Mouse (Mus musculus) limb, embryonic 10.5 days (tissue): ENCODE results near the gene Sbf2. TPM values are rescaled to one million over a fixed set of nuclear protein-coding genes. Genes with fewer than 3 reads are reported as not detected.

Experiments
- DNase-seq: peaks from one replicate; pipeline ENCODE4 v3.0.0-alpha.2; 2017; ENCODE audit warnings: low spot score
- H3K27ac ChIP-seq: fragments of 300-500 bp; sonication (generic); 2 replicates; pipeline ENCODE4 v1.5.1; 2016; ENCODE audit warnings: mild to moderate bottlenecking
- H3K27me3 ChIP-seq: fragments of 300-500 bp; sonication (generic); 2 replicates; pipeline ENCODE4 v1.6.1; 2016; ENCODE audit warnings: low read depth, mild to moderate bottlenecking; ENCODE audit not compliant: poor library complexity, severe bottlenecking
- H3K36me3 ChIP-seq: fragments of 300-500 bp; sonication (generic); 2 replicates; pipeline ENCODE4 v1.6.1; 2016; ENCODE audit warnings: mild to moderate bottlenecking, moderate library complexity
- H3K4me1 ChIP-seq: fragments of 300-500 bp; sonication (generic); 2 replicates; pipeline ENCODE4 v1.6.1; 2016
- H3K4me3 ChIP-seq: fragments of 300-500 bp; sonication (generic); 2 replicates; pipeline ENCODE4 v1.5.1; 2016; ENCODE audit warnings: mild to moderate bottlenecking, moderate library complexity
- H3K9me3 ChIP-seq: fragments of 300-500 bp; sonication (generic); replicated peaks from 2 replicates; pipeline ENCODE4 v1.6.1; 2016; ENCODE audit warnings: mild to moderate bottlenecking
- WGBS: fragments of 180-500 bp; shearing (Covaris S2); methylation state at CpG from one replicate; pipeline ENCODE4 v1.1.7; 2016; 5-methylcytosine and 5-hydroxymethylcytosine counted together
- polyA plus RNA-seq: library from polyadenylated mRNA; unstranded; fragments of >200 nt; fragmentation: Nextera tagmentation; extraction: Ambion mirVana; gene quantifications from 2 replicates; pipeline ENCODE4 v1.2.1, GENCODE M21; 2016

Gene Sbf2
- polyA plus RNA-seq, 1 experiment from 2014 or later = 28.7 TPM

GRCm38 (mm10) chr7:110525090-110525775 lies 89.5 kb downstream of the Sbf2 start:
- no peaks in the 10 kb centered on the region for H3K27me3 ChIP-seq
- 80% methylated on average over 1 of the region's 1 CpGs for WGBS
- no peaks in the 10 kb centered on the region for H3K36me3 ChIP-seq
- no peaks in the 10 kb centered on the region for H3K9me3 ChIP-seq
- DNase-seq = no peak
- no peak overlapping the region for H3K4me3 ChIP-seq
- no peak overlapping the region for H3K27ac ChIP-seq
- peaks cover 31% of the 10 kb centered on the region for H3K4me1 ChIP-seq

GRCm38 (mm10) chr7:110516241-110517220 lies 98.2 kb downstream of the Sbf2 start:
- no peaks in the 10 kb centered on the region for H3K9me3 ChIP-seq
- no peaks in the 10 kb centered on the region for H3K27me3 ChIP-seq
- 94% methylated on average over 2 of the region's 2 CpGs for WGBS
- H3K4me3 ChIP-seq = no peak overlapping the region
- no peaks in the 10 kb centered on the region for H3K4me1 ChIP-seq
- DNase-seq = no peak
- H3K27ac ChIP-seq = no peak overlapping the region
- no peaks in the 10 kb centered on the region for H3K36me3 ChIP-seq

GRCm38 (mm10) chr7:110514131-110514530 lies 100.6 kb downstream of the Sbf2 start:
- no peak overlapping the region for H3K27ac ChIP-seq
- DNase-seq = no peak
- no peaks in the 10 kb centered on the region for H3K27me3 ChIP-seq
- no peak overlapping the region for H3K4me3 ChIP-seq
- H3K4me1 ChIP-seq = no peaks in the 10 kb centered on the region
- no peaks in the 10 kb centered on the region for H3K9me3 ChIP-seq
- no peaks in the 10 kb centered on the region for H3K36me3 ChIP-seq

DNA sequence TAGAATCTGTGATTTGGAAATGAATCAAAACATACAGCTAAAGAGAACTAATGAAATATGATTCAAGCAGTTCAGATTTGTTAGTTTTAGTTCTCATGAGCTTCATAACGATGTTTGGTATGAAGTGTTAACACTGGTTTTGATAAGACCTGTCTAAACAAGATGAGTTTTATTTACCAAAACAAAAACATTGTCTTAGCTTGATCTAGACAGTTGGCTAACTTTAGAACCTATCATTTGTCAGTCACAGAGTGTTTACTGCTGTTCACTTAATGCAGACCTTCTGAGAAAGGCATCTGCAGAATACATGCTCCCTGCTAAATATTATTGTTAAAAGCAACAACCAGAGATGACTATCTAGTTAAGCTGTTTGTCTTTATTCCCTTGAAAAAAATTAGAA lies 116.1 kb downstream of the Sbf2 start:
- H3K9me3 ChIP-seq = no peaks in the 10 kb centered on the region
- no peaks in the 10 kb centered on the region for H3K4me1 ChIP-seq
- H3K4me3 ChIP-seq = no peak overlapping the region
- no peak overlapping the region for H3K27ac ChIP-seq
- H3K36me3 ChIP-seq = no peaks in the 10 kb centered on the region
- H3K27me3 ChIP-seq = no peaks in the 10 kb centered on the region
- DNase-seq = no peak
- WGBS = 93% methylated on average over 1 of the region's 1 CpGs

- WGBS = 95% methylated on average over 5 of the region's 5 CpGs
Measured at GRCm38 (mm10) chr7:110491038-110491437, 123.7 kb downstream of the Sbf2 start.

GRCm38 (mm10) chr7:110485051-110485450 lies 129.7 kb downstream of the Sbf2 start:
- no peak for DNase-seq
- Histone ChIP-seq H3K27ac (no peak overlapping the region), H3K4me1 (no peaks in the 10 kb centered on the region), H3K9me3 (no peaks in the 10 kb centered on the region), H3K27me3 (no peaks in the 10 kb centered on the region), H3K36me3 (peaks cover 5% of the 10 kb centered on the region), H3K4me3 (no peak overlapping the region)
- 96% methylated on average over 5 of the region's 5 CpGs for WGBS

More at GRCm38 (mm10) chr7:110491038-110491437, 123.7 kb downstream of the Sbf2 start:
- Histone ChIP-seq H3K4me3 (no peak overlapping the region), H3K27me3 (no peaks in the 10 kb centered on the region), H3K4me1 (no peaks in the 10 kb centered on the region), H3K36me3 (no peaks in the 10 kb centered on the region), H3K27ac (no peak overlapping the region), H3K9me3 (no peaks in the 10 kb centered on the region)
- DNase-seq = no peak

DNA sequence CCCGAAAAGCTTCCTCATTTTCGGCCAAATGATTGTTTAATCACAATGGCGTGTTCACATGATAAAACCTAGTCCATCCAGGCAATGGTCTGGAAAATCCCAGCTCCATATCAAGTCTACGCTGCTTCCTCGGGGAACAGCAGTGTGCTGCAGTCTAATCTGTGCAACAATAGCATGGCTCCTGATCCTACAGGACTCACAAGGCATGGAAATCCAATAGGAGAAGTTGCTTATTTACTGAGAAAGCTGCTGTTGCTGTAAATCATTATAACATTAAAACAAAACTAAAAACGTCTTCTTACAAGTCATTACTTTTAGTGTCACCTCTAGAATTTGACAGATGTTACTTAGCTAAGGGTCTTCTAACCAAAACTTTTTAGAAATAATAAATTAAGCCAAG lies 143.7 kb downstream of the Sbf2 start:
- Histone ChIP-seq H3K27ac (no peak overlapping the region), H3K4me1 (0 out of 2 replicates have a peak, but pooled peaks cover 7% of the 10 kb centered on the region), H3K4me3 (no peak overlapping the region), H3K27me3 (no peaks in the 10 kb centered on the region), H3K36me3 (no peaks in the 10 kb centered on the region), H3K9me3 (no peaks in the 10 kb centered on the region)
- 82% methylated on average over 6 of the region's 6 CpGs for WGBS
- no peak for DNase-seq

GRCm38 (mm10) chr7:110463471-110463870 lies 151.3 kb downstream of the Sbf2 start:
- H3K36me3 ChIP-seq = no peaks in the 10 kb centered on the region
- no peak for DNase-seq
- WGBS = 89% methylated on average over 5 of the region's 5 CpGs

DNA sequence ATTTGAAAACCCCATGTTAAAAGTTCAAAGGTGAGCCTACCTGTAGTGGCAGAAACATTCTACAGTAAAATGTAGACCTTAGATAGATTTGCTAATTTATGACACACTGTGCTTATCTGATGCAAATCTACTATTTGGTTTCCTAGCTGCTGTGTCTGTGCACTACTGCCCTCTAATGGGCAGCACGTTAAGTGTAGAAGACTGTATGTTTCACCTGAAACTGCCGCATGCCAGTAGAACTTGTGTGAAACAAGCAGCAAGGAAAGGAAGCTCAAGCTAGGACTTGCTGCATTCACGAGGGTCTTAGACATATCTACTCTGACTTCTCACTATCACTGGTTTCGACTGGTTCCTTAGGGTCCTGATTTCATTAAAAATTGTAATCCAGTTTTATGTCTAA lies 182.4 kb downstream of the Sbf2 start:
- DNase-seq = peak; percentile 31
- Histone ChIP-seq H3K9me3 (no peaks in the 10 kb centered on the region), H3K36me3 (peaks cover 8% of the 10 kb centered on the region), H3K27ac (no peak overlapping the region), H3K4me1 (no peaks in the 10 kb centered on the region), H3K4me3 (no peak overlapping the region), H3K27me3 (no peaks in the 10 kb centered on the region)
- 25% methylated on average over 4 of the region's 4 CpGs for WGBS

More at GRCm38 (mm10) chr7:110463471-110463870, 151.3 kb downstream of the Sbf2 start:
- no peaks in the 10 kb centered on the region for H3K9me3 ChIP-seq
- no peak overlapping the region for H3K27ac ChIP-seq
- no peaks in the 10 kb centered on the region for H3K4me1 ChIP-seq
- H3K27me3 ChIP-seq = no peaks in the 10 kb centered on the region
- no peak overlapping the region for H3K4me3 ChIP-seq

DNA sequence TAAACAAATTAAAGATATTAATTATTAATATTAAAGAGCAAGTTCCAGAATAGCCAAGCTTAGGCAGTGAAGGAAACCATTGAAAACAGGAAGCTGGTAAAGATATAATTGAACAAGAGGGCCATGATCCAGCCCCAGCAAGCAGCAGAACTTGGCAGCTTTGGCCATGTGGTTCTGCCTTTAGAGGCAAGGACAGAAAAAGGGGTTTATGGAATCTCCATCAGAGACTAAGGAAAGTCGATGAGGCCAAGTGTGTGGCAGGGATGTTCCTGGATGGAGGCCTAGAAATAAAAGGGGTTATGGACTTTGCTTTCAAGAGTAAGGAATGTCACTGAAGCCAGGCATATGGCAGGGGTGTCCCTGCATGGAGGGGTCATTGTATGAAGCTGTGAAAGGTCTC lies 198.4 kb downstream of the Sbf2 start:
- Histone ChIP-seq H3K9me3 (no peaks in the 10 kb centered on the region), H3K36me3 (peaks cover 24% of the 10 kb centered on the region), H3K4me3 (no peak overlapping the region), H3K27ac (no peak overlapping the region), H3K27me3 (no peaks in the 10 kb centered on the region), H3K4me1 (no peaks in the 10 kb centered on the region)
- no peak for DNase-seq
- WGBS = 77% methylated on average over 1 of the region's 1 CpGs

GRCm38 (mm10) chr7:110414276-110414675 lies 200.4 kb downstream of the Sbf2 start:
- no peaks in the 10 kb centered on the region for H3K4me1 ChIP-seq
- no peaks in the 10 kb centered on the region for H3K9me3 ChIP-seq
- no peak for DNase-seq
- H3K27me3 ChIP-seq = no peaks in the 10 kb centered on the region
- H3K36me3 ChIP-seq = peaks cover 24% of the 10 kb centered on the region
- no peak overlapping the region for H3K27ac ChIP-seq
- no peak overlapping the region for H3K4me3 ChIP-seq
- 91% methylated on average over 5 of the region's 5 CpGs for WGBS

DNA sequence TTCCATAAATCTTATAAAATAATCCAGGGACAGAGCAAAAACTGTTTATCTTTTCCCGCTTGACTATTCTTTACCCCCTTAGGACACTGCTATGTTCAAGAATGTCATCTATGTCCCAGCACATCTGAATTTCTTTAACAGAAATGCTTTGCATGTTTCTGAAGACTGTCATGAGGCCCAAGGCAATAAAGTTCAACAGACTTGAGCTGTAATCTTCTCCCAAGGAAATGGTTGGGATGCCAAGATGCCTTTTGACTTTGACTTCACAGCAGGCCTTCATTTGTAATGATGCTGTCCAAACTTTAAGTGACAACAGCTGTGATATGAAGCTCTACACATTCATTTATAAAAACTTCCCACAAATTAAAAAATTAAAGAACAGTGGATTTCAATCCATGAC lies 212.6 kb downstream of the Sbf2 start:
- no peak for DNase-seq
- WGBS = 86% methylated on average over 1 of the region's 1 CpGs
- H3K36me3 ChIP-seq = peaks cover 16% of the 10 kb centered on the region

GRCm38 (mm10) chr7:110392576-110392975 lies 222.1 kb downstream of the Sbf2 start:
- WGBS = 78% methylated on average over 6 of the region's 6 CpGs

More for the DNA sequence above, 212.6 kb downstream of the Sbf2 start:
- Histone ChIP-seq H3K27me3 (no peaks in the 10 kb centered on the region), H3K4me1 (no peaks in the 10 kb centered on the region), H3K9me3 (no peaks in the 10 kb centered on the region), H3K27ac (no peak overlapping the region), H3K4me3 (no peak overlapping the region)

More at GRCm38 (mm10) chr7:110392576-110392975, 222.1 kb downstream of the Sbf2 start:
- peaks cover 6% of the 10 kb centered on the region for H3K36me3 ChIP-seq
- no peaks in the 10 kb centered on the region for H3K9me3 ChIP-seq
- H3K4me1 ChIP-seq = 0 out of 2 replicates have a peak, but pooled peaks cover 7% of the 10 kb centered on the region
- no peaks in the 10 kb centered on the region for H3K27me3 ChIP-seq
- H3K27ac ChIP-seq = no peak overlapping the region
- H3K4me3 ChIP-seq = no peak overlapping the region
- DNase-seq = no peak
